Mouse (Mus musculus) lung, postnatal 0 days (tissue): ENCODE results near the gene Fam129b. TPM values are rescaled to one million over a fixed set of nuclear protein-coding genes. Genes with fewer than 3 reads are reported as not detected.
A peak's percentile ranks its signal among the peaks of the same experiment; 100 is the strongest.

Experiments
- ATAC-seq: fragments of 200-750 bp; cut with Nextera tagmentation; 2 replicates; pipeline ENCODE4 v1.8.0; 2017; ENCODE audit warnings: moderate library complexity
- DNase-seq: peaks from one replicate; pipeline ENCODE4 v3.0.0-alpha.2; 2016; ENCODE audit warnings: low spot score
- H3K27ac ChIP-seq: fragments of 300-500 bp; sonication (generic); 2 replicates; pipeline ENCODE4 v1.5.1; 2014; ENCODE audit warnings: antibody characterized with exemption, mild to moderate bottlenecking, low read length, mixed read lengths
- H3K27me3 ChIP-seq: fragments of 300-500 bp; sonication (generic); replicated peaks from 2 replicates; pipeline ENCODE4 v1.6.1; 2014; ENCODE audit warnings: low read length, mixed read lengths; ENCODE audit not compliant: insufficient read depth
- H3K36me3 ChIP-seq: fragments of 300-500 bp; sonication (generic); 2 replicates; pipeline ENCODE4 v1.6.1; 2014; ENCODE audit warnings: low read length, mixed read lengths; ENCODE audit not compliant: insufficient read depth
- H3K4me1 ChIP-seq: fragments of 300-500 bp; sonication (generic); 2 replicates; pipeline ENCODE4 v1.6.1; 2014; ENCODE audit warnings: antibody characterized with exemption, low read depth, low read length, mixed read lengths; ENCODE audit not compliant: insufficient read depth
- H3K4me2 ChIP-seq: fragments of 300-500 bp; sonication (generic); replicated peaks from 2 replicates; pipeline ENCODE4 v1.6.1; 2014; ENCODE audit warnings: low read depth, mild to moderate bottlenecking, low read length, moderate library complexity, mixed read lengths
- H3K4me3 ChIP-seq: fragments of 300-500 bp; sonication (generic); 2 replicates; pipeline ENCODE4 v1.5.1; 2014; ENCODE audit warnings: low read depth, low read length
- H3K9ac ChIP-seq: fragments of 300-500 bp; sonication (generic); replicated peaks from 2 replicates; pipeline ENCODE4 v1.6.1; 2014; ENCODE audit warnings: low read depth, mild to moderate bottlenecking
- H3K9me3 ChIP-seq: fragments of 300-500 bp; sonication (generic); 2 replicates; pipeline ENCODE4 v1.6.1; 2016; ENCODE audit warnings: low read length, mixed read lengths
- CTCF ChIP-seq: IDR thresholded peaks from 2 replicates; pipeline ENCODE4 v1.5.1; 2016; ENCODE audit warnings: antibody characterized with exemption, mild to moderate bottlenecking
- EP300 ChIP-seq: IDR thresholded peaks from 2 replicates; pipeline ENCODE4 v1.6.1; 2016; ENCODE audit warnings: antibody characterized with exemption, mild to moderate bottlenecking, control low read depth
- WGBS: fragments of 180-500 bp; shearing (Covaris S2); extraction: QIAGEN DNeasy Blood & Tissue Kit; methylation state at CpG from one replicate; pipeline ENCODE4 v1.1.7; 2014; 5-methylcytosine and 5-hydroxymethylcytosine counted together
- polyA plus RNA-seq: library from polyadenylated mRNA; unstranded; fragments of >200 nt; fragmentation: Nextera tagmentation; extraction: Ambion mirVana; gene quantifications from 2 replicates; pipeline ENCODE4 v1.2.1, GENCODE M21; 2015

Gene Fam129b
- polyA plus RNA-seq, 1 experiment from 2014 or later, result 121 TPM

GRCm38 (mm10) chr2:32841099-32841498 is 34.8 kb upstream of the Fam129b start:
- no peaks in the 10 kb centered on the region for H3K27me3 ChIP-seq
- H3K36me3 ChIP-seq, result no peaks in the 10 kb centered on the region
- H3K4me1 ChIP-seq, result no peaks in the 10 kb centered on the region
- no peak for DNase-seq
- 34% methylated on average over 5 of the region's 5 CpGs for WGBS
- no peak overlapping the region for H3K4me3 ChIP-seq
- no peak overlapping the region for H3K9ac ChIP-seq
- no peaks in the 10 kb centered on the region for H3K9me3 ChIP-seq
- no peak for TF ChIP-seq CTCF
- TF ChIP-seq EP300, result 0 out of 2 replicates have a peak, but pooled peaks have one; percentile 19
- 0 out of 2 replicates have a peak overlapping the region, but pooled peaks have one; percentile 20 for H3K27ac ChIP-seq
- ATAC-seq, result no peak
- no peak overlapping the region for H3K4me2 ChIP-seq

GRCm38 (mm10) chr2:32842558-32842957 is 33.4 kb upstream of the Fam129b start:
- Histone ChIP-seq H3K27ac (no peak overlapping the region), H3K9me3 (no peaks in the 10 kb centered on the region), H3K4me1 (no peaks in the 10 kb centered on the region), H3K9ac (no peak overlapping the region), H3K4me2 (no peak overlapping the region), H3K27me3 (no peaks in the 10 kb centered on the region), H3K36me3 (no peaks in the 10 kb centered on the region), H3K4me3 (no peak overlapping the region)
- DNase-seq (no peak), ATAC-seq (no peak)
- 46% methylated on average over 4 of the region's 4 CpGs for WGBS
- TF ChIP-seq CTCF, result peak; percentile 66
- no peak for TF ChIP-seq EP300

- WGBS, result 4% methylated on average over 12 of the region's 12 CpGs
- no peaks in the 10 kb centered on the region for H3K4me1 ChIP-seq
These were observed 30.3 kb upstream of the Fam129b start for GRCm38 (mm10) chr2:32845572-32846100.

GRCm38 (mm10) chr2:32846101-32846804 is 29.7 kb upstream of the Fam129b start:
- H3K27ac ChIP-seq, result peak overlapping the region; percentile 84
- under 1% methylated on average over 32 of the region's 33 CpGs for WGBS
- DNase-seq (peak; percentile 84), ATAC-seq (peak; percentile 25)
- no peaks in the 10 kb centered on the region for H3K36me3 ChIP-seq
- peak overlapping the region; percentile 89 for H3K4me2 ChIP-seq
- no peaks in the 10 kb centered on the region for H3K4me1 ChIP-seq
- H3K9ac ChIP-seq, result peak overlapping the region; percentile 54
- no peaks in the 10 kb centered on the region for H3K9me3 ChIP-seq
- peak overlapping the region; percentile 75 for H3K4me3 ChIP-seq
- H3K27me3 ChIP-seq, result no peaks in the 10 kb centered on the region
- no peak; the same call in 1 of the 2 replicates for TF ChIP-seq CTCF
- no peak for TF ChIP-seq EP300

More at GRCm38 (mm10) chr2:32845572-32846100, 30.3 kb upstream of the Fam129b start:
- H3K27ac ChIP-seq, result peak overlapping the region; percentile 84; the same call in 1 of the 2 replicates
- DNase-seq, result peak; percentile 26
- H3K4me2 ChIP-seq, result peak overlapping the region; percentile 89
- no peak for ATAC-seq
- no peak for TF ChIP-seq CTCF
- TF ChIP-seq EP300, result no peak
- H3K27me3 ChIP-seq, result no peaks in the 10 kb centered on the region
- peak overlapping the region; percentile 54 for H3K9ac ChIP-seq
- H3K4me3 ChIP-seq, result peak overlapping the region; percentile 75
- no peaks in the 10 kb centered on the region for H3K36me3 ChIP-seq
- no peaks in the 10 kb centered on the region for H3K9me3 ChIP-seq

DNA sequence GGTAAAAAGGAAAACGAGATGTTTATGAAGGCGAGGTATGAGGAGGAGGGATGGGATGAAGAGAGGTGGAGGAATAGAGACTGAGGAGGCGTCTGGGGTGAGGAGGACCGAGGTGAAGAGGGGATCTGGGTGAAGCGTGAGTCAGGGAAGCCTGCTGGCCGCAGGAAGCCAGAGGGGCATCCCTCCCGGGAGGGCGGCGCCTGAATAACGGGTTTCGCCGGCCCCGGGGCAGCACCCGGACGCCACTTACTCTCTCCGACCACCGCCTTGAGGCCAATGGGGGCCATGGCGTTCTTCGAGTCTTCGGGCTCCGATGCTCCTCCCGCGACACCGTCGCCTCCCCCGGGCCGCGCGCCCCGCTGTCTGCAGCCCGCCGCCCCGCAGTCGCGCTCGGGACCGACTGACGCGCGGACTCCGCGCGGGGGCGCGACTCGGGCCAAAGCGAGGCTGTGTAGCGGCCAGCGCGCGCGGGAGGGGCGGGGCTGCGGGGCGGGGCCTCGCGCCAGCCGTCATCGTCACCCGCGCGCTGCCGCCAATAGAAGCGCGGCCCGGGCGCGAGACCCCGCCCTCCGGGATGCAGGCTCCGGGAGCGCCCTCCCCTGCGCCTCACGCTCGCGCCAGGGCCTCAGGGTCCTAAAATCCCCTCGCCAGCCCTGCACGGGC is 29.0 kb upstream of the Fam129b start, which contains the start of gene Stxbp1:
Gene Stxbp1, minus strand, starts transcription at position 441 of the 663 bp plus-strand sequence.
- Histone ChIP-seq H3K4me3 (peak within 1 kb of the TSS; percentile 75), H3K9me3 (no peaks in the 10 kb centered on the region), H3K4me2 (peak within 1 kb of the TSS; percentile 89), H3K27ac (peak within 1 kb of the TSS; percentile 84), H3K9ac (peak within 1 kb of the TSS; percentile 54), H3K36me3 (no peaks in the 10 kb centered on the region), H3K27me3 (no peaks in the 10 kb centered on the region), H3K4me1 (no peaks in the 10 kb centered on the region)
- TF ChIP-seq CTCF (0 out of 2 replicates have a peak, but pooled peaks have one; percentile 16), EP300 (no peak)
- ATAC-seq, result peak; percentile 94
- DNase-seq, result peak; percentile 97
- WGBS, result under 1% methylated on average over 8 of the region's 78 CpGs

- no peaks in the 10 kb centered on the region for H3K36me3 ChIP-seq
- no peak overlapping the region for H3K9ac ChIP-seq
- no peak for TF ChIP-seq EP300
- TF ChIP-seq CTCF, result no peak
- H3K9me3 ChIP-seq, result no peaks in the 10 kb centered on the region
- WGBS, result 45% methylated on average over 6 of the region's 6 CpGs
- ATAC-seq (no peak), DNase-seq (no peak)
- no peak overlapping the region for H3K4me3 ChIP-seq
- peak overlapping the region; percentile 89; the same call in 1 of the 2 replicates for H3K4me2 ChIP-seq
- no peaks in the 10 kb centered on the region for H3K4me1 ChIP-seq
- H3K27ac ChIP-seq, result no peak overlapping the region
- H3K27me3 ChIP-seq, result no peaks in the 10 kb centered on the region
These were observed 28.5 kb upstream of the Fam129b start for GRCm38 (mm10) chr2:32847468-32847821.
